Mouse (Mus musculus) lung, embryonic 16.5 days (tissue): Measurements from ENCODE around the gene Rhob. TPM values are rescaled to one million over a fixed set of nuclear protein-coding genes. Genes with fewer than 3 reads are reported as not detected.

Experiments
- ATAC-seq: fragments of 200-750 bp; cut with Nextera tagmentation; 2 replicates; pipeline ENCODE4 v1.8.0; 2017; ENCODE audit warnings: low read depth, mild to moderate bottlenecking, moderate library complexity
- H3K27ac ChIP-seq: fragments of 300-500 bp; sonication (generic); 2 replicates; pipeline ENCODE4 v1.5.1; 2014; ENCODE audit warnings: mild to moderate bottlenecking, control low read depth, low read length
- H3K27me3 ChIP-seq: fragments of 300-500 bp; sonication (generic); 2 replicates; pipeline ENCODE4 v1.6.1; 2014; ENCODE audit warnings: low read depth, low read length, mixed read lengths; ENCODE audit not compliant: control insufficient read depth, insufficient read depth
- H3K36me3 ChIP-seq: fragments of 300-500 bp; sonication (generic); 2 replicates; pipeline ENCODE4 v1.6.1; 2014; ENCODE audit warnings: low read length; ENCODE audit not compliant: control insufficient read depth, insufficient read depth
- H3K4me1 ChIP-seq: fragments of 300-500 bp; sonication (generic); replicated peaks from 2 replicates; pipeline ENCODE4 v1.6.1; 2014; ENCODE audit warnings: low read length, mixed read lengths; ENCODE audit not compliant: control insufficient read depth, insufficient read depth
- H3K4me2 ChIP-seq: fragments of 300-500 bp; sonication (generic); 2 replicates; pipeline ENCODE4 v1.6.1; 2014; ENCODE audit warnings: low read depth, low read length, control low read depth
- H3K4me3 ChIP-seq: fragments of 300-500 bp; sonication (generic); 2 replicates; pipeline ENCODE4 v1.5.1; 2014; ENCODE audit warnings: mild to moderate bottlenecking, low read length, control low read depth
- H3K9ac ChIP-seq: fragments of 300-500 bp; sonication (generic); 2 replicates; pipeline ENCODE4 v1.6.1; 2014; ENCODE audit warnings: low read length, control low read depth
- H3K9me3 ChIP-seq: fragments of 300-500 bp; sonication (generic); 2 replicates; pipeline ENCODE4 v1.6.1; 2016; ENCODE audit warnings: low read length; ENCODE audit not compliant: control insufficient read depth
- WGBS: fragments of 180-500 bp; shearing (Covaris S2); extraction: QIAGEN DNeasy Blood & Tissue Kit; methylation state at CpG from one replicate; pipeline ENCODE4 v1.1.7; 2014; 5-methylcytosine and 5-hydroxymethylcytosine counted together
- polyA plus RNA-seq: library from polyadenylated mRNA; unstranded; fragments of >200 nt; fragmentation: Nextera tagmentation; extraction: Ambion mirVana; gene quantifications from 2 replicates; pipeline ENCODE4 v1.2.1, GENCODE M21; 2015

The Rhob gene
- polyA plus RNA-seq, 1 experiment from 2014 or later: 47.8 TPM

DNA sequence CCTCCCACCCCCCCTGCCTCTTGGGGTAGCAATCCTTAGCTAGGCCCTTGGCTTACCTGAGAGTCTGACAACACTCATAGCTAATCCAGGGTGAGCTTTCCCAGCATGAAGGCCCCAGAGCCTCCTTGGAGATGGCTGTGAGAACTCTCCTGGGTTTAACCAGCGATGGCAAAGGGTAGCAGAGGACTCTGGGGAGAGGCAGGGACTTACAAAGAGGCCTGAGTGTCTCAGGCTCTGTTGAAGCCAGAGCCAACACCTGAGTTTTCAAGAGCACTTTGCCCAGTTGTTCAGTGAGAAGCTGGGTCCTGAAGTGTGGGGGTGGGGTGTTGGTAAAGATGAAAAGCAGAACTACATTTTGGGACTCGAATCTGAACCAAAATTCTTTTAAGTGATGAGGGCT, 44.8 kb downstream of the Rhob start:
- WGBS: 41% methylated on average over 2 of the region's 2 CpGs
- H3K4me1 ChIP-seq: peaks cover 49% of the 10 kb centered on the region
- no peak overlapping the region for H3K9ac ChIP-seq
- H3K9me3 ChIP-seq: no peaks in the 10 kb centered on the region
- no peak overlapping the region for H3K4me2 ChIP-seq
- no peaks in the 10 kb centered on the region for H3K27me3 ChIP-seq
- peak; percentile 49; the same call in 1 of the 2 replicates for ATAC-seq
- no peak overlapping the region for H3K4me3 ChIP-seq
- H3K36me3 ChIP-seq: no peaks in the 10 kb centered on the region
- H3K27ac ChIP-seq: peak overlapping the region; percentile 78

DNA sequence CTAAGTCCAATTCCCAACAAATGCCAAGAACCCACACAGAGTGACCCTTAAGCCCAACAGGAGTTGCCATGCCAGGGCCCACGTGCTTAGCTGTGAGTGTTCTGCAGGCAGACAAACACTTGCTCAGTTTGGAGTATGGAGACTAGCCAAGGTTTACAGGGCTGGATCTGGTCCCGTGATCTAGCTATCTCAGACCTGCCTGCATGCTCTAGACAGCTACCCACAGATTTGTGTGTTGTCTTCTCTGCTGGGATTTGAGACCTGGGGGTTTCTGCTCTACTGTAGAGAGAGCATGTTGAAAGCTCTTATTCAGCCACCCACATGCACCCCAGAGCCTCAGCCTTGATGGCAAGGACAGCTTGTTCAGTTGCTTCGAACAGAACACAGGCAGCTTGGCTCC, 45.3 kb downstream of the Rhob start:
- peak; percentile 70 for ATAC-seq
- Histone ChIP-seq H3K27me3 (no peaks in the 10 kb centered on the region), H3K9ac (no peak overlapping the region), H3K4me3 (no peak overlapping the region), H3K36me3 (no peaks in the 10 kb centered on the region), H3K9me3 (no peaks in the 10 kb centered on the region), H3K4me1 (peaks cover 49% of the 10 kb centered on the region), H3K27ac (peak overlapping the region; percentile 78), H3K4me2 (no peak overlapping the region)
- WGBS: 38% methylated on average over 3 of the region's 3 CpGs

DNA sequence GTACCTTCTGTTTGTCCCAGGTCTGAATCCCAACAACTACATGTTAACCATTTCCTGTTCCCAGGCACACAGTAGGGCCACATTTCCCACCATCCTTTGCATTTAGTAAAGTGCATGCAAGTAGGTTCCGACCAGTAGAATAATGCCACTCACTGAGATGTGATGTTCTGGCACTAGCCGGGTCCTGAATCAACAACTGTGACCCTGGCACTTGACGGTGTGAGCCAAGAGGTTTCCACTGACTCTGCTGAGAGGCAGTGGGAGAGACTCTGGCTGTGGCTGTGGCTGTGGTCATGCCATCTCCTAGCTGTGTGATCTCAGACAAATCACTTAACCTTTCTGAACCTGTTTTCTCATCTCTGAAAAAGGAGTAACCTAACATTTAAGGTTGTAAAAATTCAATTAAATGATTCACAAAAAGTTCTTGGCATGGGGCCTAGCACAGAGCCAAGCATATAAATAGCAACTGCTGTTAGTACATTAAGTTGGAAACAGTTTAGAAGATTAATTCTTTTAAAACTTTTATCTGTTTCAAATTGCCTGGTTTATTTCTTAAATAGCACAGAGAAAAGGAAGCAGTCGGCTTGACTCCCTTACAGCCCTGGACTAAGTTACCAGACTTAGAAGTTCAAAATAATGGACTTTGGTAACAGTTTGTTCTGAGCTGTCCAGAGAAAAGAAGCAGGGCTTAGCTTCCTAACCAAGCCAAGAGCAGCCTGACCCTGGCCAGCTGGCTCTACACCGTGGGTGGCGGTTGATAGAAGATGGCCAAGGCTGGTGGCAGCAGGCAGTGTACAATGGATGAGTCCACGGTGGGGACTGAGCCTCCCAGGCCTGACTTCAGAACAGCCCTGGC, 46.8 kb downstream of the Rhob start:
- no peak overlapping the region for H3K9ac ChIP-seq
- peak overlapping the region; percentile 87 for H3K27ac ChIP-seq
- H3K9me3 ChIP-seq: no peaks in the 10 kb centered on the region
- H3K27me3 ChIP-seq: no peaks in the 10 kb centered on the region
- H3K4me2 ChIP-seq: no peak overlapping the region
- peak; percentile 50 for ATAC-seq
- H3K4me3 ChIP-seq: no peak overlapping the region
- no peaks in the 10 kb centered on the region for H3K36me3 ChIP-seq
- peaks cover 48% of the 10 kb centered on the region for H3K4me1 ChIP-seq
- WGBS: 44% methylated on average over 7 of the region's 7 CpGs

GRCm38 (mm10) chr12:8451571-8452485, 48.0 kb downstream of the Rhob start:
- Histone ChIP-seq H3K9ac (no peak overlapping the region), H3K4me1 (peaks cover 54% of the 10 kb centered on the region), H3K4me3 (no peak overlapping the region), H3K27me3 (no peaks in the 10 kb centered on the region), H3K27ac (peak overlapping the region; percentile 33; the same call in 1 of the 2 replicates), H3K36me3 (no peaks in the 10 kb centered on the region), H3K4me2 (no peak overlapping the region), H3K9me3 (no peaks in the 10 kb centered on the region)
- no peak for ATAC-seq
- WGBS: 60% methylated on average over 7 of the region's 7 CpGs

GRCm38 (mm10) chr12:8450639-8451038, 49.2 kb downstream of the Rhob start:
- ATAC-seq: no peak
- 76% methylated on average over 6 of the region's 6 CpGs for WGBS
- Histone ChIP-seq H3K27ac (no peak overlapping the region), H3K4me2 (no peak overlapping the region), H3K4me1 (peaks cover 52% of the 10 kb centered on the region), H3K9ac (no peak overlapping the region), H3K9me3 (no peaks in the 10 kb centered on the region), H3K36me3 (no peaks in the 10 kb centered on the region), H3K4me3 (no peak overlapping the region), H3K27me3 (no peaks in the 10 kb centered on the region)

GRCm38 (mm10) chr12:8450028-8450427, 49.8 kb downstream of the Rhob start:
- no peak overlapping the region for H3K4me3 ChIP-seq
- peaks cover 51% of the 10 kb centered on the region for H3K4me1 ChIP-seq
- H3K27me3 ChIP-seq: no peaks in the 10 kb centered on the region
- H3K36me3 ChIP-seq: no peaks in the 10 kb centered on the region
- H3K27ac ChIP-seq: no peak overlapping the region
- no peak overlapping the region for H3K4me2 ChIP-seq
- 72% methylated on average over 1 of the region's 1 CpGs for WGBS
- no peak for ATAC-seq
- H3K9ac ChIP-seq: no peak overlapping the region
- H3K9me3 ChIP-seq: no peaks in the 10 kb centered on the region

Other genes starting within 250 kb of the Rhob start
- gene Gdf7, start 198.1 kb downstream of the Rhob start, polyA plus RNA-seq: not detected in 2 replicates
- gene Hs1bp3, start 186.6 kb downstream of the Rhob start, polyA plus RNA-seq: 16.4 and 16.9 TPM in 2 replicates
- gene Slc7a15, start 99.1 kb upstream of the Rhob start, polyA plus RNA-seq: not detected in 2 replicates
- gene Pum2, start 174.1 kb upstream of the Rhob start, polyA plus RNA-seq: 42.0 and 42.1 TPM in 2 replicates